Comparison of ENCODE assay signal across 8 mouse cellular contexts in the genomic region with DNA sequence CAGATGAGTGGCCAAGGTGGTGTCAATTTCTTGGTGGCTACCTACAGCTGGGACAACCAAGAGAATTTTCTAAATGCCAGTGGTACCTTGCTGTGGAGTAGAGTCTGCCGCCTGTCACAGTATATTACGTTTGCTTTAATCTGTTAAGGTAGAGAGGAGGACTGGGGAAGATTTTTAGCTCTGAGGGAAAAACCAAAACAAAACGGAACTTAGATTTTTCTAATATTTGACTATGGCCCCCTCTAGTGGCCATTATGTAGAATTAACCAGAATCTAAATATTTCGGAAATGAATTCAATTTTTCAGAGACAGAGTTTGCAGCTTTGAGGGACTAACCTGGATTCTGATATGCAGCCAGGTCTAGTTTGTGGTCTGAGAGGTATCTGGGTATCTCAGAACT. TPM values are rescaled to one million over a fixed set of nuclear protein-coding genes. Genes with fewer than 3 reads are reported as not detected.
A peak's percentile ranks its signal among the peaks of the same experiment; 100 is the strongest.
DNase-seq lines count a peak whose midpoint lies in the region; ATAC-seq and TF ChIP-seq lines count a peak whose summit lies in the region.
"Had no signal": no experiment of that assay in that cellular context is flagged by ENCODE, and none has a peak within 500 bp of the region (broad histone marks: within the 10 kb centered on the region; RNA-seq: fewer than 3 reads in every experiment).

No protein-coding gene starts in this region.

- H3K4me2 ChIP-seq in neural tube, embryonic 15.5 days: peak overlapping the region; percentile 29

- no peak overlapping the region for H3K27ac ChIP-seq in left cerebral cortex, adult 2 months
- no peak overlapping the region for H3K27ac ChIP-seq in neural tube, embryonic 15.5 days (replicated peaks)

- no peak overlapping the region for H3K9ac ChIP-seq in neural tube, embryonic 15.5 days (replicated peaks)

- no peak overlapping the region for H3K4me3 ChIP-seq in left cerebral cortex, adult 2 months
- H3K4me3 ChIP-seq in neural tube, embryonic 15.5 days (replicated peaks): no peak overlapping the region
- H3K4me3 ChIP-seq: erythroblast, embryonic 14.5 days had no signal

- no peak for DNase-seq in left cerebral cortex, adult 2 months (ENCODE audit: extremely low spot score in 1 of 2, low spot score in 2 of 2)
- DNase-seq in left cerebral cortex, postnatal 14 days (ENCODE audit: low spot score in 2 of 2): no peak
- DNase-seq in ZHBTc4 (ENCODE audit: low read depth, low spot score): peak; percentile 53
- DNase-seq in forelimb bud, embryonic 11.5 days (ENCODE audit: low read depth, low spot score): peak; percentile 46
- DNase-seq in natural killer cell, adult 2 months (ENCODE audit: low spot score in 2 of 2): no peak
- no peak for DNase-seq in gastrocnemius, postnatal 14 days

- intact Hi-C loops in left cerebral cortex, adult 2 months (cut with DNase I): loop anchor here (1.0 to 5.0 kb wide), 2 partner anchors 57 to 275 kb away; a partner anchor contains a TSS
- intact Hi-C loops in left cerebral cortex, postnatal 14 days (cut with DNase I): loop anchor here (5.0 kb wide), 2 partner anchors 57 to 272 kb away; a partner anchor contains a TSS
- intact Hi-C loops in gastrocnemius, postnatal 14 days (cut with DNase I; ENCODE audit: low total_unique reads): loop anchor here (10.0 kb wide), 1 partner anchor 100 kb away; no protein-coding TSS in a partner anchor

- TF ChIP-seq CTCF in left cerebral cortex, adult 2 months (IDR thresholded peaks at IDR 0.05): peak; percentile 81

- ATAC-seq in neural tube, embryonic 15.5 days (ENCODE audit: low FRiP score): no peak

- H3K9me3 ChIP-seq in neural tube, embryonic 15.5 days (replicated peaks): no peaks in the 10 kb centered on the region

- H3K4me1 ChIP-seq in neural tube, embryonic 15.5 days: no peaks in the 10 kb centered on the region

- WGBS in neural tube, embryonic 15.5 days: 5% methylated on average over 4 of the region's 4 CpGs

- H3K27me3 ChIP-seq in neural tube, embryonic 15.5 days (replicated peaks): no peaks in the 10 kb centered on the region

- H3K36me3 ChIP-seq in neural tube, embryonic 15.5 days: no peaks in the 10 kb centered on the region

RNA-seq across cellular contexts. Expression of a gene that starts 59.3 kb away (rescaled TPM):
- 10 to 100 TPM; 20.5 to 20.8 TPM for total RNA-seq in left cerebral cortex, adult 2 months (2021)
- total RNA-seq in left cerebral cortex, postnatal 14 days (2021): 10 to 100 TPM; 19.1 to 19.2 TPM
- polyA plus RNA-seq in neural tube, embryonic 15.5 days (2015; fragmentation: Nextera tagmentation; extraction: Ambion mirVana): 15.9 and 17.3 TPM in 2 replicates
- total RNA-seq in gastrocnemius, postnatal 14 days (2021): 1 to 10 TPM; 3.6 to 4.0 TPM

Comparison
In these comparisons a context has a peak if more than half of its experiments do, and no peak if none do; other contexts are left out.
1. DNase-seq: peak in ZHBTc4 (single experiment) and forelimb bud, embryonic 11.5 days (single experiment); none in left cerebral cortex, adult 2 months (0 of 2), left cerebral cortex, postnatal 14 days (0 of 2), natural killer cell, adult 2 months (0 of 2) and gastrocnemius, postnatal 14 days (single experiment).
2. RNA of a gene that starts 59.3 kb away (total RNA-seq): 20.5 to 20.8 TPM in left cerebral cortex, adult 2 months and 19.1 to 19.2 TPM in left cerebral cortex, postnatal 14 days; 3.6 to 4.0 TPM in gastrocnemius, postnatal 14 days; every median in the first group is over 4 times any median in the second.